Mouse (Mus musculus) E14TG2a.4 (cell line): Measurements from ENCODE around the gene Cdc42bpb.

ENCODE experiments used
- CTCF ChIP-seq: conservative IDR thresholded peaks from 2 replicates; pipeline ENCODE4 v1.5.1; 2014; ENCODE audit warnings: low read length
- POU5F1 ChIP-seq: IDR thresholded peaks from 2 replicates; pipeline ENCODE4 v1.6.1; 2014; ENCODE audit warnings: low read length, borderline replicate concordance

- no peak for TF ChIP-seq CTCF
- no peak for TF ChIP-seq POU5F1
These were observed 39.6 kb downstream of the Cdc42bpb start for GRCm38 (mm10) chr12:111337864-111338354.
